Mouse (Mus musculus): ENCODE results near the gene Opcml.

- TF ChIP-seq CTCF (IDR thresholded peaks at IDR 0.05; ENCODE audit: extremely low read depth, insufficient read depth, insufficient read length, insufficient replicate concordance) (no peak), POLR2A (IDR thresholded peaks at IDR 0.05; ENCODE audit: low read depth, low read length) (no peak)
Observed at GRCm38 (mm10) chr9:28404616-28405015, 614.0 kb downstream of the Opcml start.

Measured in spleen, adult 2 months (tissue).